Mouse (Mus musculus) lung, embryonic 14.5 days (tissue): ENCODE measurements around the gene Ift20. TPM values are rescaled to one million over a fixed set of nuclear protein-coding genes. Genes with fewer than 3 reads are reported as not detected.
A peak's percentile ranks its signal among the peaks of the same experiment; 100 is the strongest.
"Not testable (repeated sequence)": the region's sequence is repeated elsewhere in the genome, so short reads cannot be mapped to it uniquely, and the experiment has no call there.

Experiments
- ATAC-seq: fragments of 200-750 bp; cut with Nextera tagmentation; 2 replicates; pipeline ENCODE4 v1.8.0; 2017; ENCODE audit warnings: mild to moderate bottlenecking, moderate TSS enrichment, moderate library complexity; ENCODE audit not compliant: insufficient read depth
- DNase-seq: peaks from one replicate; pipeline ENCODE4 v3.0.0-alpha.2; 2015
- H3K27ac ChIP-seq: fragments of 300-500 bp; sonication (generic); 2 replicates; pipeline ENCODE4 v1.5.1; 2014; ENCODE audit warnings: low read depth, mild to moderate bottlenecking, moderate library complexity
- H3K27me3 ChIP-seq: fragments of 300-500 bp; sonication (generic); 2 replicates; pipeline ENCODE4 v1.6.1; 2014; ENCODE audit warnings: low read length, control low read depth; ENCODE audit not compliant: insufficient read depth
- H3K36me3 ChIP-seq: fragments of 300-500 bp; sonication (generic); 2 replicates; pipeline ENCODE4 v1.6.1; 2014; ENCODE audit warnings: control low read depth; ENCODE audit not compliant: insufficient read depth
- H3K4me1 ChIP-seq: fragments of 300-500 bp; sonication (generic); 2 replicates; pipeline ENCODE4 v1.6.1; 2014; ENCODE audit warnings: antibody characterized with exemption, control low read depth; ENCODE audit not compliant: insufficient read depth
- H3K4me2 ChIP-seq: fragments of 300-500 bp; sonication (generic); 2 replicates; pipeline ENCODE4 v1.6.1; 2014; ENCODE audit warnings: mild to moderate bottlenecking
- H3K4me3 ChIP-seq: fragments of 300-500 bp; sonication (generic); 2 replicates; pipeline ENCODE4 v1.5.1; 2014; ENCODE audit warnings: low read depth, low read length
- H3K9ac ChIP-seq: fragments of 300-500 bp; sonication (generic); 2 replicates; pipeline ENCODE4 v1.6.1; 2014
- H3K9me3 ChIP-seq: fragments of 300-500 bp; sonication (generic); 2 replicates; pipeline ENCODE4 v1.6.1; 2016; ENCODE audit warnings: low read depth, low read length, control low read depth
- CTCF ChIP-seq: IDR thresholded peaks from 2 replicates; pipeline ENCODE4 v1.5.1; 2016; ENCODE audit warnings: antibody characterized with exemption, low read depth
- WGBS: fragments of 180-500 bp; shearing (Covaris S2); extraction: QIAGEN DNeasy Blood & Tissue Kit; methylation state at CpG from one replicate; pipeline ENCODE4 v1.1.7; 2014; 5-methylcytosine and 5-hydroxymethylcytosine counted together
- polyA plus RNA-seq: library from polyadenylated mRNA; unstranded; fragments of >200 nt; fragmentation: Nextera tagmentation; extraction: Ambion mirVana; gene quantifications from 2 replicates; pipeline ENCODE4 v1.2.1, GENCODE M21; 2014

The Ift20 gene
- polyA plus RNA-seq, 1 experiment from 2014 or later, result 119 TPM

GRCm38 (mm10) chr11:78574975-78575374, 38.8 kb downstream of the Ift20 start:
- Histone ChIP-seq H3K4me3 (no peak overlapping the region), H3K27ac (no peak overlapping the region), H3K36me3 (peaks cover 54% of the 10 kb centered on the region), H3K4me2 (no peak overlapping the region), H3K4me1 (no peaks in the 10 kb centered on the region), H3K9ac (no peak overlapping the region), H3K27me3 (no peaks in the 10 kb centered on the region), H3K9me3 (no peaks in the 10 kb centered on the region)
- DNase-seq, result no peak
- no peak for TF ChIP-seq CTCF
- WGBS, result 32% methylated on average over 2 of the region's 2 CpGs
- no peak for ATAC-seq

- WGBS, result 64% methylated on average over 6 of the region's 6 CpGs
- H3K4me3 ChIP-seq, result no peak overlapping the region
- H3K4me2 ChIP-seq, result no peak overlapping the region
- DNase-seq, result no peak
- H3K4me1 ChIP-seq, result no peaks in the 10 kb centered on the region
- H3K9ac ChIP-seq, result no peak overlapping the region
- H3K27me3 ChIP-seq, result no peaks in the 10 kb centered on the region
- TF ChIP-seq CTCF, result no peak
- H3K9me3 ChIP-seq, result no peaks in the 10 kb centered on the region
- H3K27ac ChIP-seq, result no peak overlapping the region
- H3K36me3 ChIP-seq, result peaks cover 42% of the 10 kb centered on the region
- ATAC-seq, result no peak
These were observed 46.7 kb downstream of the Ift20 start for GRCm38 (mm10) chr11:78582848-78583247.

GRCm38 (mm10) chr11:78586099-78586498, 49.9 kb downstream of the Ift20 start:
- Histone ChIP-seq H3K4me2 (no peak overlapping the region), H3K9ac (no peak overlapping the region), H3K27ac (no peak overlapping the region), H3K36me3 (peaks cover 27% of the 10 kb centered on the region), H3K4me1 (no peaks in the 10 kb centered on the region), H3K9me3 (no peaks in the 10 kb centered on the region), H3K4me3 (no peak overlapping the region), H3K27me3 (no peaks in the 10 kb centered on the region)
- DNase-seq (peak; percentile 22), ATAC-seq (no peak)
- peak; percentile 37 for TF ChIP-seq CTCF

GRCm38 (mm10) chr11:78587677-78588076, 51.5 kb downstream of the Ift20 start:
- H3K27me3 ChIP-seq, H3K4me1 ChIP-seq, H3K9me3 ChIP-seq, H3K27ac ChIP-seq, DNase-seq, H3K4me3 ChIP-seq, H3K9ac ChIP-seq, H3K4me2 ChIP-seq, ATAC-seq: not testable (repeated sequence)
- peaks cover 23% of the 10 kb centered on the region for H3K36me3 ChIP-seq
- 94% methylated on average over 1 of the region's 1 CpGs for WGBS

Other genes with a start within 250 kb of the Ift20 start
- 0.45 and 0.66 TPM in 2 replicates for gene BC030499, start 245.5 kb upstream of the Ift20 start, polyA plus RNA-seq
- gene Spag5, start 234.8 kb upstream of the Ift20 start, polyA plus RNA-seq, result 54.2 and 59.8 TPM in 2 replicates
- gene Aldoc, start 213.4 kb upstream of the Ift20 start, polyA plus RNA-seq, result 4.4 and 5.0 TPM in 2 replicates
- gene Pigs, start 207.9 kb upstream of the Ift20 start, polyA plus RNA-seq, result 69.9 and 76.0 TPM in 2 replicates
- 36.8 and 43.1 TPM in 2 replicates for gene Unc119, start 192.9 kb upstream of the Ift20 start, polyA plus RNA-seq
- not detected in 2 replicates for gene Foxn1, start 149.8 kb upstream of the Ift20 start, polyA plus RNA-seq
- gene Slc13a2, start 114.1 kb upstream of the Ift20 start, polyA plus RNA-seq, result not detected in 2 replicates
- gene Slc46a1, start 70.7 kb upstream of the Ift20 start, polyA plus RNA-seq, result 13.5 and 14.3 TPM in 2 replicates
- gene Sarm1, start 38.6 kb upstream of the Ift20 start, polyA plus RNA-seq, result 1.2 and 1.4 TPM in 2 replicates
- gene Vtn, start 37.3 kb upstream of the Ift20 start, polyA plus RNA-seq, result 0.20 and 0.50 TPM in 2 replicates
- not detected in 2 replicates for gene Sebox, start 32.9 kb upstream of the Ift20 start, polyA plus RNA-seq
- 47.0 and 53.3 TPM in 2 replicates for gene Tmem199, start 24.2 kb upstream of the Ift20 start, polyA plus RNA-seq
- 148 and 153 TPM in 2 replicates for gene Poldip2, start 24.2 kb upstream of the Ift20 start, polyA plus RNA-seq
- gene Tnfaip1, start within 50 bp of the Ift20 start, polyA plus RNA-seq, result 82.9 and 85.2 TPM in 2 replicates
- gene Tmem97, start 14.4 kb downstream of the Ift20 start, polyA plus RNA-seq, result 102 and 108 TPM in 2 replicates
- gene Nlk, start 161.0 kb downstream of the Ift20 start, polyA plus RNA-seq, result 14.5 and 15.9 TPM in 2 replicates
- 42.4 and 48.0 TPM in 2 replicates for gene Ccnq, start 215.4 kb downstream of the Ift20 start, polyA plus RNA-seq